Comparison of ENCODE assay signal across 34 mouse cellular contexts in the genomic region with DNA sequence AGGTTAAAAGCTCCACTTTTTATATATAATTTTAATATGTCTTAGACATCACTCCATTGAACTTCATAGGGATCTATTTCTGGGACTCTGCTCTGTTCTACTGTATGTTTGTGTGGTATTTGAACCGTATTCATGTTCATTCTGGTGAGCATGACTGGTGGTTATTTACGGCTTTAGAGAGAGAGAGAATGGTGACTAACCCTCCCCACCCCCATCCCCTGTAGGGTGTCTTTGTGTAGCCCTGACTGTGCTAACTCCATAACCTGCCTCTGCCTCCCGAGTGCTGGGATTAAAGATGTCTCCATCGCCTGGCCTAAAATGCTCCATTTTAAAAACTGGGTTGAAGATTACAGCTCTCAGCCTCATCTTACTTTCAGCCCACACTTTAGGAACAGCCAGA.
"Had no signal": no experiment of that assay in that cellular context is flagged by ENCODE, and none has a peak within 500 bp of the region (broad histone marks: within the 10 kb centered on the region; RNA-seq: fewer than 3 reads in every experiment).

No protein-coding gene starts in this region.

- H3K9me3 ChIP-seq: heart, embryonic 12.5 days; heart, embryonic 13.5 days; heart, embryonic 15.5 days; hindbrain, embryonic 10.5 days; hindbrain, embryonic 12.5 days; hindbrain, embryonic 13.5 days; hindbrain, embryonic 15.5 days; intestine, embryonic 15.5 days; kidney, embryonic 15.5 days had no signal

- DNase-seq: heart, postnatal 10 days; heart, postnatal 14 days; heart, postnatal 36 days; kidney, adult 11 months; kidney, adult 18-20 months; kidney, adult 2 months; kidney, adult 8-10 months; kidney, adult 9 months; kidney, postnatal 10 days; kidney, postnatal 14 days; kidney, postnatal 25 days; kidney, postnatal 36 days; kidney, postnatal 4 days; layer of hippocampus, adult 9-11 months; layer of hippocampus, postnatal 36 days had no signal

- H3K27ac ChIP-seq: heart, embryonic 13.5 days; heart, embryonic 15.5 days; hindbrain, embryonic 10.5 days; hindbrain, embryonic 12.5 days; hindbrain, embryonic 13.5 days; hindbrain, embryonic 14.5 days; hindbrain, embryonic 15.5 days; hindbrain, postnatal 0 days; intestine, embryonic 15.5 days; kidney, embryonic 15.5 days; kidney, postnatal 0 days; layer of hippocampus, adult 2 months; left cerebral cortex, adult 2 months had no signal

- H3K27me3 ChIP-seq: heart, embryonic 12.5 days; heart, embryonic 13.5 days; heart, embryonic 15.5 days; hindbrain, embryonic 12.5 days; hindbrain, embryonic 13.5 days; hindbrain, embryonic 15.5 days; intestine, embryonic 15.5 days; kidney, embryonic 15.5 days had no signal

- H3K4me1 ChIP-seq: heart, embryonic 15.5 days; hindbrain, embryonic 10.5 days; hindbrain, embryonic 12.5 days; hindbrain, embryonic 13.5 days; hindbrain, embryonic 15.5 days; intestine, embryonic 15.5 days; kidney, embryonic 15.5 days had no signal

- H3K4me3 ChIP-seq: heart, embryonic 12.5 days; heart, embryonic 13.5 days; heart, embryonic 15.5 days; hindbrain, embryonic 10.5 days; hindbrain, embryonic 12.5 days; hindbrain, embryonic 13.5 days; hindbrain, embryonic 15.5 days; intestine, embryonic 15.5 days; kidney, embryonic 15.5 days; layer of hippocampus, adult 2 months; left cerebral cortex, adult 2 months had no signal

- H3K9ac ChIP-seq: heart, embryonic 12.5 days; heart, embryonic 13.5 days; heart, embryonic 15.5 days; hindbrain, embryonic 12.5 days; hindbrain, embryonic 13.5 days; hindbrain, embryonic 14.5 days; hindbrain, embryonic 15.5 days; intestine, embryonic 15.5 days; kidney, embryonic 15.5 days had no signal

- ATAC-seq: hindbrain, embryonic 16.5 days; hindbrain, postnatal 0 days; inflammation-experienced regulatory T-cells, adult 6 months; intestine, embryonic 15.5 days; intestine, embryonic 16.5 days; intestine, postnatal 0 days had no signal

- H3K4me2 ChIP-seq: heart, embryonic 11.5 days; heart, embryonic 12.5 days; heart, embryonic 13.5 days; heart, embryonic 15.5 days; hindbrain, embryonic 12.5 days; hindbrain, embryonic 13.5 days; hindbrain, embryonic 14.5 days; hindbrain, embryonic 15.5 days; intestine, embryonic 15.5 days; kidney, embryonic 15.5 days had no signal
